8 mouse cellular contexts compared by ENCODE assay signal in genomic region chr19:21274181-21274591, GRCm38 (mm10). TPM values are rescaled to one million over a fixed set of nuclear protein-coding genes. Genes with fewer than 3 reads are reported as not detected.
DNase-seq lines count a peak whose midpoint lies in the region; ATAC-seq lines count a peak whose summit lies in the region.

No protein-coding gene starts in this region.

- peaks cover 26% of the 10 kb centered on the region for H3K4me1 ChIP-seq in megakaryocyte, embryonic 14.5 days

- peaks cover 47% of the 10 kb centered on the region for H3K36me3 ChIP-seq in megakaryocyte, embryonic 14.5 days (replicated peaks; ENCODE audit: low read length)

- DNase-seq in ovary, adult 18-20 months (ENCODE audit: low spot score): peak; percentile 28
- DNase-seq in ovary, postnatal 10 days (ENCODE audit: low spot score): no peak
- DNase-seq in embryo, embryonic 10.5 days (ENCODE audit: low spot score): peak; percentile 81
- peak; percentile 16 for DNase-seq in gastrocnemius, postnatal 10 days
- peak; percentile 53 to 57 for DNase-seq in left cerebral cortex, postnatal 10 days (ENCODE audit: extremely low spot score in 1 of 2, low spot score in 2 of 2)
- DNase-seq in right cerebral cortex, postnatal 10 days (ENCODE audit: low spot score in 2 of 2): peak; percentile 62 to 83

- peak; percentile 39 for ATAC-seq in inflammation-experienced regulatory T-cells, adult 6 months

- no peaks in the 10 kb centered on the region for H3K9me3 ChIP-seq in megakaryocyte, embryonic 14.5 days

- H3K4me3 ChIP-seq in megakaryocyte, embryonic 14.5 days (replicated peaks): peak overlapping the region; percentile 95

- no peaks in the 10 kb centered on the region for H3K27me3 ChIP-seq in megakaryocyte, embryonic 14.5 days (replicated peaks)

- intact Hi-C loops in left cerebral cortex, postnatal 10 days (cut with DNase I): loop anchor here (5.0 to 10.0 kb wide), 3 partner anchors 237 to 479 kb away; no protein-coding TSS in a partner anchor

RNA-seq across cellular contexts. Expression of gene Zfand5, which starts 2.1 kb away (rescaled TPM):
- 100 to 1,000 TPM; 174 to 176 TPM for total RNA-seq in gastrocnemius, postnatal 10 days (2021)
- 10 to 100 TPM; 13.5 to 18.5 (median 15.5) TPM for polyA plus RNA-seq in inflammation-experienced regulatory T-cells, adult 6 months (2017; shearing (Covaris generic))
- 100 to 1,000 TPM; 166 to 167 TPM for total RNA-seq in left cerebral cortex, postnatal 10 days (2021)
- 54.3 and 143 TPM in 2 replicates for polyA plus RNA-seq in megakaryocyte, embryonic 14.5 days (2012; ENCODE audit: insufficient read depth, low replicate concordance)
